Mouse (Mus musculus): ENCODE measurements around the gene Cdkal1. TPM values are rescaled to one million over a fixed set of nuclear protein-coding genes. Genes with fewer than 3 reads are reported as not detected.

The Cdkal1 gene
- polyA plus RNA-seq, 1 experiment from 2014 or later = 28.8 TPM

- H3K36me3 ChIP-seq (ENCODE audit: control insufficient read depth, insufficient read depth) = no peaks in the 10 kb centered on the region
- no peak overlapping the region for H3K9ac ChIP-seq (replicated peaks; ENCODE audit: low read depth, low read length)
- H3K4me1 ChIP-seq (replicated peaks; ENCODE audit: control insufficient read depth, insufficient read depth, low read length) = peaks cover 10% of the 10 kb centered on the region
- ATAC-seq = no peak
- H3K27me3 ChIP-seq (replicated peaks; ENCODE audit: control insufficient read depth, insufficient read depth, low read length) = no peaks in the 10 kb centered on the region
- WGBS = 55% methylated on average over 4 of the region's 4 CpGs
- H3K4me2 ChIP-seq (ENCODE audit: low read length) = no peak overlapping the region
- no peak overlapping the region for H3K4me3 ChIP-seq (replicated peaks; ENCODE audit: low read length)
- no peaks in the 10 kb centered on the region for H3K9me3 ChIP-seq (ENCODE audit: control insufficient read depth, low read length)
- no peak overlapping the region for H3K27ac ChIP-seq (ENCODE audit: low read length)
These were observed 350.5 kb downstream of the Cdkal1 start for GRCm38 (mm10) chr13:29504861-29505568.

- Histone ChIP-seq H3K4me1 (replicated peaks; ENCODE audit: control insufficient read depth, insufficient read depth, low read length) (peaks cover 10% of the 10 kb centered on the region), H3K9ac (replicated peaks; ENCODE audit: low read depth, low read length) (no peak overlapping the region), H3K4me3 (replicated peaks; ENCODE audit: low read length) (no peak overlapping the region), H3K4me2 (ENCODE audit: low read length) (no peak overlapping the region), H3K36me3 (ENCODE audit: control insufficient read depth, insufficient read depth) (no peaks in the 10 kb centered on the region), H3K27me3 (replicated peaks; ENCODE audit: control insufficient read depth, insufficient read depth, low read length) (no peaks in the 10 kb centered on the region), H3K9me3 (ENCODE audit: control insufficient read depth, low read length) (no peaks in the 10 kb centered on the region), H3K27ac (ENCODE audit: low read length) (no peak overlapping the region)
- 34% methylated on average over 6 of the region's 6 CpGs for WGBS
- no peak for ATAC-seq
These were observed 352.1 kb downstream of the Cdkal1 start for GRCm38 (mm10) chr13:29503147-29504044.

- H3K4me1 ChIP-seq (replicated peaks; ENCODE audit: control insufficient read depth, insufficient read depth, low read length) = peaks cover 10% of the 10 kb centered on the region
- H3K9ac ChIP-seq (replicated peaks; ENCODE audit: low read depth, low read length) = no peak overlapping the region
- 84% methylated on average over 5 of the region's 5 CpGs for WGBS
- no peak overlapping the region for H3K4me2 ChIP-seq (ENCODE audit: low read length)
- no peak for ATAC-seq
- no peak overlapping the region for H3K4me3 ChIP-seq (replicated peaks; ENCODE audit: low read length)
- no peaks in the 10 kb centered on the region for H3K27me3 ChIP-seq (replicated peaks; ENCODE audit: control insufficient read depth, insufficient read depth, low read length)
- H3K36me3 ChIP-seq (ENCODE audit: control insufficient read depth, insufficient read depth) = no peaks in the 10 kb centered on the region
- no peak overlapping the region for H3K27ac ChIP-seq (ENCODE audit: low read length)
- no peaks in the 10 kb centered on the region for H3K9me3 ChIP-seq (ENCODE audit: control insufficient read depth, low read length)
These were observed 352.9 kb downstream of the Cdkal1 start for GRCm38 (mm10) chr13:29502481-29503146.

GRCm38 (mm10) chr13:29501173-29501572 is 354.3 kb downstream of the Cdkal1 start:
- H3K27me3 ChIP-seq (replicated peaks; ENCODE audit: control insufficient read depth, insufficient read depth, low read length) = no peaks in the 10 kb centered on the region
- no peak for ATAC-seq
- WGBS = 72% methylated on average over 2 of the region's 2 CpGs
- no peaks in the 10 kb centered on the region for H3K36me3 ChIP-seq (ENCODE audit: control insufficient read depth, insufficient read depth)
- no peaks in the 10 kb centered on the region for H3K9me3 ChIP-seq (ENCODE audit: control insufficient read depth, low read length)
- H3K27ac ChIP-seq (ENCODE audit: low read length) = no peak overlapping the region
- H3K4me2 ChIP-seq (ENCODE audit: low read length) = no peak overlapping the region
- no peak overlapping the region for H3K9ac ChIP-seq (replicated peaks; ENCODE audit: low read depth, low read length)
- peaks cover 10% of the 10 kb centered on the region for H3K4me1 ChIP-seq (replicated peaks; ENCODE audit: control insufficient read depth, insufficient read depth, low read length)
- H3K4me3 ChIP-seq (replicated peaks; ENCODE audit: low read length) = no peak overlapping the region

GRCm38 (mm10) chr13:29499750-29500149 is 355.7 kb downstream of the Cdkal1 start:
- no peaks in the 10 kb centered on the region for H3K27me3 ChIP-seq (replicated peaks; ENCODE audit: control insufficient read depth, insufficient read depth, low read length)
- peaks cover 6% of the 10 kb centered on the region for H3K4me1 ChIP-seq (replicated peaks; ENCODE audit: control insufficient read depth, insufficient read depth, low read length)
- no peaks in the 10 kb centered on the region for H3K36me3 ChIP-seq (ENCODE audit: control insufficient read depth, insufficient read depth)
- no peak for ATAC-seq
- no peaks in the 10 kb centered on the region for H3K9me3 ChIP-seq (ENCODE audit: control insufficient read depth, low read length)
- no peak overlapping the region for H3K4me3 ChIP-seq (replicated peaks; ENCODE audit: low read length)
- no peak overlapping the region for H3K4me2 ChIP-seq (ENCODE audit: low read length)
- WGBS = 87% methylated on average over 2 of the region's 2 CpGs
- H3K9ac ChIP-seq (replicated peaks; ENCODE audit: low read depth, low read length) = no peak overlapping the region
- no peak overlapping the region for H3K27ac ChIP-seq (ENCODE audit: low read length)

- Histone ChIP-seq H3K36me3 (ENCODE audit: control insufficient read depth, insufficient read depth) (no peaks in the 10 kb centered on the region), H3K27me3 (replicated peaks; ENCODE audit: control insufficient read depth, insufficient read depth, low read length) (no peaks in the 10 kb centered on the region), H3K4me1 (replicated peaks; ENCODE audit: control insufficient read depth, insufficient read depth, low read length) (no peaks in the 10 kb centered on the region), H3K9me3 (ENCODE audit: control insufficient read depth, low read length) (no peaks in the 10 kb centered on the region), H3K9ac (replicated peaks; ENCODE audit: low read depth, low read length) (no peak overlapping the region), H3K4me2 (ENCODE audit: low read length) (no peak overlapping the region), H3K27ac (ENCODE audit: low read length) (no peak overlapping the region), H3K4me3 (replicated peaks; ENCODE audit: low read length) (no peak overlapping the region)
- 61% methylated on average over 7 of the region's 7 CpGs for WGBS
- no peak for ATAC-seq
These were observed 358.2 kb downstream of the Cdkal1 start for GRCm38 (mm10) chr13:29497286-29497685.

GRCm38 (mm10) chr13:29490341-29490740 is 365.1 kb downstream of the Cdkal1 start:
- H3K27me3 ChIP-seq (replicated peaks; ENCODE audit: control insufficient read depth, insufficient read depth, low read length) = no peaks in the 10 kb centered on the region
- peak overlapping the region; percentile 65 for H3K27ac ChIP-seq (ENCODE audit: low read length)
- 45% methylated on average over 8 of the region's 8 CpGs for whole genome bisulfite sequencing
- no peaks in the 10 kb centered on the region for H3K36me3 ChIP-seq (ENCODE audit: control insufficient read depth, insufficient read depth)
- H3K4me1 ChIP-seq (replicated peaks; ENCODE audit: control insufficient read depth, insufficient read depth, low read length) = peaks cover 15% of the 10 kb centered on the region
- no peak overlapping the region for H3K9ac ChIP-seq (replicated peaks; ENCODE audit: low read depth, low read length)
- ATAC-seq = peak; percentile 49
- H3K4me2 ChIP-seq (ENCODE audit: low read length) = no peak overlapping the region
- no peak overlapping the region for H3K4me3 ChIP-seq (replicated peaks; ENCODE audit: low read length)
- no peaks in the 10 kb centered on the region for H3K9me3 ChIP-seq (ENCODE audit: control insufficient read depth, low read length)

- Histone ChIP-seq H3K36me3 (ENCODE audit: control insufficient read depth, insufficient read depth) (no peaks in the 10 kb centered on the region), H3K27me3 (replicated peaks; ENCODE audit: control insufficient read depth, insufficient read depth, low read length) (no peaks in the 10 kb centered on the region), H3K4me1 (replicated peaks; ENCODE audit: control insufficient read depth, insufficient read depth, low read length) (peaks cover 15% of the 10 kb centered on the region), H3K27ac (ENCODE audit: low read length) (peak overlapping the region; percentile 65), H3K4me3 (replicated peaks; ENCODE audit: low read length) (no peak overlapping the region), H3K4me2 (ENCODE audit: low read length) (no peak overlapping the region), H3K9me3 (ENCODE audit: control insufficient read depth, low read length) (no peaks in the 10 kb centered on the region), H3K9ac (replicated peaks; ENCODE audit: low read depth, low read length) (no peak overlapping the region)
- ATAC-seq = peak; percentile 34; the same call in 1 of the 2 replicates
- 75% methylated on average over 5 of the region's 5 CpGs for WGBS
These were observed 366.0 kb downstream of the Cdkal1 start for GRCm38 (mm10) chr13:29489476-29489875.

- no peak overlapping the region for H3K4me3 ChIP-seq (replicated peaks; ENCODE audit: low read length)
- no peak overlapping the region for H3K27ac ChIP-seq (ENCODE audit: low read length)
- H3K9ac ChIP-seq (replicated peaks; ENCODE audit: low read depth, low read length) = no peak overlapping the region
- no peaks in the 10 kb centered on the region for H3K27me3 ChIP-seq (replicated peaks; ENCODE audit: control insufficient read depth, insufficient read depth, low read length)
- H3K4me1 ChIP-seq (replicated peaks; ENCODE audit: control insufficient read depth, insufficient read depth, low read length) = peaks cover 17% of the 10 kb centered on the region
- no peak overlapping the region for H3K4me2 ChIP-seq (ENCODE audit: low read length)
- no peaks in the 10 kb centered on the region for H3K36me3 ChIP-seq (ENCODE audit: control insufficient read depth, insufficient read depth)
- no peaks in the 10 kb centered on the region for H3K9me3 ChIP-seq (ENCODE audit: control insufficient read depth, low read length)
- WGBS = 33% methylated on average over 3 of the region's 3 CpGs
- peak; percentile 55 for ATAC-seq
These were observed 368.8 kb downstream of the Cdkal1 start for GRCm38 (mm10) chr13:29486709-29487108.
